Mouse (Mus musculus): ENCODE data around the gene Crtc1.

DNA sequence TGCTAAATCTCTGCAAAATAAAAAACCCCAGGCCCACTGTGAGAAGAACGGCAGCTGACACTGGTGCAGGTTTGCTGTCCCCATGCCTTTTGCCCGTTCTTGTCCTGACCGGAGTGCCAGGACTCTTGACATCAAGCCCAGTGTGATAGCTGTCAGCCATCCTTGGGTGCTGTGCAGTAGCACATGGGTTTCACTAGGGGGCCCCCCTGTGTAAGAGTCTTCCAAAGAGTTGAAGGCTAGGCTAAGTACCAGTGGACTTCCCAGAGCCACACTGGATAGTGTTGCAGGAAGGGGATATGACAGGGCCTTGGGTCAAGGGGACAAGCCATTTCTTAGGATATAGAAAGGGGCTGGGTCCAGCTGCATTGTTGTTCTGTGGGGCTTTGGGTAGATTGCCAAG is 56.1 kb downstream of the Crtc1 start:
- TF ChIP-seq POLR2A (IDR thresholded peaks at IDR 0.05; ENCODE audit: extremely low read depth, insufficient read depth, low read length) = no peak
- TF ChIP-seq CTCF (IDR thresholded peaks at IDR 0.05; ENCODE audit: extremely low read depth, insufficient read depth, low read length) = peak; percentile 82

Measured in cortical plate, adult 2 months (tissue).